Mouse (Mus musculus) embryonic facial prominence, embryonic 14.5 days (tissue): ENCODE data around the gene Paqr8. TPM values are rescaled to one million over a fixed set of nuclear protein-coding genes. Genes with fewer than 3 reads are reported as not detected.

Experiments used
- ATAC-seq: fragments of 200-750 bp; cut with Nextera tagmentation; 2 replicates; pipeline ENCODE4 v1.8.0; 2017; ENCODE audit warnings: low read depth, moderate number of reproducible peaks, moderate TSS enrichment
- DNase-seq: peaks from one replicate; pipeline ENCODE4 v3.0.0-alpha.2; 2015; ENCODE audit warnings: low spot score
- H3K27ac ChIP-seq: fragments of 300-500 bp; sonication (generic); replicated peaks from 2 replicates; pipeline ENCODE4 v1.5.1; 2014; ENCODE audit warnings: low read depth, mild to moderate bottlenecking, low read length, moderate library complexity
- H3K27me3 ChIP-seq: fragments of 300-500 bp; sonication (generic); replicated peaks from 2 replicates; pipeline ENCODE4 v1.6.1; 2014; ENCODE audit warnings: low read length; ENCODE audit not compliant: control insufficient read depth, insufficient read depth
- H3K36me3 ChIP-seq: fragments of 300-500 bp; sonication (generic); 2 replicates; pipeline ENCODE4 v1.6.1; 2014; ENCODE audit warnings: low read length, mixed read lengths; ENCODE audit not compliant: control insufficient read depth, insufficient read depth
- H3K4me1 ChIP-seq: fragments of 300-500 bp; sonication (generic); 2 replicates; pipeline ENCODE4 v1.6.1; 2014; ENCODE audit warnings: antibody characterized with exemption, low read length; ENCODE audit not compliant: control insufficient read depth, insufficient read depth
- H3K4me2 ChIP-seq: fragments of 300-500 bp; sonication (generic); 2 replicates; pipeline ENCODE4 v1.6.1; 2014; ENCODE audit warnings: low read depth, mild to moderate bottlenecking, low read length, moderate library complexity, mixed read lengths
- H3K4me3 ChIP-seq: fragments of 300-500 bp; sonication (generic); 2 replicates; pipeline ENCODE4 v1.5.1; 2014; ENCODE audit warnings: low read depth, mild to moderate bottlenecking, low read length
- H3K9ac ChIP-seq: fragments of 300-500 bp; sonication (generic); 2 replicates; pipeline ENCODE4 v1.6.1; 2014; ENCODE audit warnings: low read depth, mild to moderate bottlenecking, low read length, moderate library complexity, mixed read lengths
- H3K9me3 ChIP-seq: fragments of 300-500 bp; sonication (generic); 2 replicates; pipeline ENCODE4 v1.6.1; 2016; ENCODE audit warnings: low read length; ENCODE audit not compliant: control insufficient read depth
- WGBS: fragments of 180-500 bp; shearing (Covaris S2); extraction: QIAGEN DNeasy Blood & Tissue Kit; methylation state at CpG from one replicate; pipeline ENCODE4 v1.1.7; 2014; 5-methylcytosine and 5-hydroxymethylcytosine counted together
- polyA plus RNA-seq: library from polyadenylated mRNA; unstranded; fragments of >200 nt; fragmentation: Nextera tagmentation; extraction: Ambion mirVana; gene quantifications from 2 replicates; pipeline ENCODE4 v1.2.1, GENCODE M21; 2014

The Paqr8 gene
- 6.1 and 7.2 TPM in 2 replicates for polyA plus RNA-seq

- Histone ChIP-seq H3K36me3 (no peaks in the 10 kb centered on the region), H3K4me3 (peak within 1 kb of the TSS; percentile 63), H3K4me1 (peaks cover 12% of the 10 kb centered on the region; the same call in 1 of the 2 replicates), H3K9ac (peak within 1 kb of the TSS; percentile 69), H3K27me3 (no peaks in the 10 kb centered on the region), H3K4me2 (peak within 1 kb of the TSS; percentile 65), H3K9me3 (no peaks in the 10 kb centered on the region), H3K27ac (peak within 1 kb of the TSS; percentile 74)
- WGBS = 0% methylated on average over 19 of the region's 37 CpGs
- peak; percentile 94 for DNase-seq
- peak; percentile 99 for ATAC-seq
Observed at GRCm38 (mm10) chr1:20890404-20890921, at the start of gene Paqr8. Gene Paqr8, plus strand, starts transcription at chr1:20890606.

- no peak for DNase-seq
- no peak overlapping the region for H3K4me2 ChIP-seq
- ATAC-seq = no peak
- H3K4me1 ChIP-seq = no peaks in the 10 kb centered on the region
- H3K27me3 ChIP-seq = no peaks in the 10 kb centered on the region
- H3K36me3 ChIP-seq = no peaks in the 10 kb centered on the region
- no peak overlapping the region for H3K9ac ChIP-seq
- WGBS = 76% methylated on average over 7 of the region's 7 CpGs
- no peak overlapping the region for H3K4me3 ChIP-seq
- no peak overlapping the region for H3K27ac ChIP-seq
- peaks cover 5% of the 10 kb centered on the region; the same call in 1 of the 2 replicates for H3K9me3 ChIP-seq
Observed at GRCm38 (mm10) chr1:20856924-20857902, 33.2 kb upstream of the Paqr8 start.

- Histone ChIP-seq H3K4me1 (no peaks in the 10 kb centered on the region), H3K36me3 (no peaks in the 10 kb centered on the region), H3K9me3 (no peaks in the 10 kb centered on the region), H3K27ac (no peak overlapping the region), H3K27me3 (no peaks in the 10 kb centered on the region), H3K4me3 (no peak overlapping the region), H3K4me2 (no peak overlapping the region), H3K9ac (no peak overlapping the region)
- ATAC-seq (no peak), DNase-seq (no peak)
- WGBS = 62% methylated on average over 3 of the region's 3 CpGs
Observed at GRCm38 (mm10) chr1:20860775-20861174, 29.6 kb upstream of the Paqr8 start.

GRCm38 (mm10) chr1:20861865-20862264 is 28.5 kb upstream of the Paqr8 start:
- 77% methylated on average over 3 of the region's 3 CpGs for WGBS
- Histone ChIP-seq H3K27me3 (no peaks in the 10 kb centered on the region), H3K4me1 (no peaks in the 10 kb centered on the region), H3K4me2 (no peak overlapping the region), H3K4me3 (no peak overlapping the region), H3K9me3 (no peaks in the 10 kb centered on the region), H3K36me3 (no peaks in the 10 kb centered on the region), H3K9ac (no peak overlapping the region), H3K27ac (no peak overlapping the region)
- DNase-seq (peak; percentile 22), ATAC-seq (no peak)

GRCm38 (mm10) chr1:20863452-20864172 is 26.8 kb upstream of the Paqr8 start:
- no peaks in the 10 kb centered on the region for H3K9me3 ChIP-seq
- DNase-seq (no peak), ATAC-seq (no peak)
- no peak overlapping the region for H3K27ac ChIP-seq
- H3K4me2 ChIP-seq = no peak overlapping the region
- no peaks in the 10 kb centered on the region for H3K36me3 ChIP-seq
- H3K27me3 ChIP-seq = no peaks in the 10 kb centered on the region
- no peak overlapping the region for H3K4me3 ChIP-seq
- 63% methylated on average over 5 of the region's 5 CpGs for WGBS
- no peaks in the 10 kb centered on the region for H3K4me1 ChIP-seq
- H3K9ac ChIP-seq = no peak overlapping the region

- ATAC-seq = 0 out of 2 replicates have a peak, but pooled peaks have one; percentile 10
- no peak for DNase-seq
- H3K27ac ChIP-seq = no peak overlapping the region
- H3K4me2 ChIP-seq = no peak overlapping the region
- no peak overlapping the region for H3K4me3 ChIP-seq
- H3K4me1 ChIP-seq = no peaks in the 10 kb centered on the region
- H3K36me3 ChIP-seq = no peaks in the 10 kb centered on the region
- H3K9me3 ChIP-seq = no peaks in the 10 kb centered on the region
- H3K9ac ChIP-seq = no peak overlapping the region
- 41% methylated on average over 8 of the region's 8 CpGs for WGBS
- H3K27me3 ChIP-seq = no peaks in the 10 kb centered on the region
Observed at GRCm38 (mm10) chr1:20867241-20867902, 23.0 kb upstream of the Paqr8 start.

- Histone ChIP-seq H3K9me3 (no peaks in the 10 kb centered on the region), H3K4me3 (no peak overlapping the region), H3K4me2 (no peak overlapping the region), H3K27me3 (no peaks in the 10 kb centered on the region), H3K4me1 (no peaks in the 10 kb centered on the region), H3K9ac (no peak overlapping the region), H3K36me3 (no peaks in the 10 kb centered on the region), H3K27ac (no peak overlapping the region)
- peak; percentile 58; the same call in 1 of the 2 replicates for ATAC-seq
- no peak for DNase-seq
- 49% methylated on average over 9 of the region's 9 CpGs for WGBS
Observed at GRCm38 (mm10) chr1:20868036-20868435, 22.4 kb upstream of the Paqr8 start.

- ATAC-seq (peak; percentile 67; the same call in 1 of the 2 replicates), DNase-seq (peak; percentile 36)
- H3K27me3 ChIP-seq = no peaks in the 10 kb centered on the region
- no peak overlapping the region for H3K4me3 ChIP-seq
- no peak overlapping the region for H3K4me2 ChIP-seq
- no peak overlapping the region for H3K27ac ChIP-seq
- no peaks in the 10 kb centered on the region for H3K36me3 ChIP-seq
- WGBS = 37% methylated on average over 2 of the region's 2 CpGs
- no peaks in the 10 kb centered on the region for H3K9me3 ChIP-seq
- no peak overlapping the region for H3K9ac ChIP-seq
- no peaks in the 10 kb centered on the region for H3K4me1 ChIP-seq
Observed at GRCm38 (mm10) chr1:20870887-20871286, 19.5 kb upstream of the Paqr8 start.
